Comparison of ENCODE assay signal across 13 mouse cellular contexts in genomic region chr13:95831760-95832159, GRCm38 (mm10). TPM values are rescaled to one million over a fixed set of nuclear protein-coding genes. Genes with fewer than 3 reads are reported as not detected.
DNase-seq lines count a peak whose midpoint lies in the region; ATAC-seq lines count a peak whose summit lies in the region.
"Had no signal": no experiment of that assay in that cellular context is flagged by ENCODE, and none has a peak within 500 bp of the region (broad histone marks: within the 10 kb centered on the region; RNA-seq: fewer than 3 reads in every experiment).

No protein-coding gene starts in this region.

- H3K4me3 ChIP-seq in limb, embryonic 12.5 days (replicated peaks) = no peak overlapping the region
- no peak overlapping the region for H3K4me3 ChIP-seq in limb, embryonic 10.5 days
- H3K4me3 ChIP-seq: intestine, embryonic 15.5 days; midbrain, embryonic 12.5 days had no signal

- no peaks in the 10 kb centered on the region for H3K9me3 ChIP-seq in limb, embryonic 12.5 days
- no peaks in the 10 kb centered on the region for H3K9me3 ChIP-seq in limb, embryonic 10.5 days (replicated peaks)
- H3K9me3 ChIP-seq: intestine, embryonic 15.5 days; midbrain, embryonic 12.5 days had no signal

- H3K4me1 ChIP-seq in limb, embryonic 12.5 days (replicated peaks) = peaks cover 14% of the 10 kb centered on the region
- peaks cover 8% of the 10 kb centered on the region; the same call in 1 of the 2 replicates for H3K4me1 ChIP-seq in limb, embryonic 10.5 days

- H3K27me3 ChIP-seq in limb, embryonic 12.5 days = no peaks in the 10 kb centered on the region
- H3K27me3 ChIP-seq in limb, embryonic 10.5 days (ENCODE audit: low read depth, poor library complexity, severe bottlenecking) = no peaks in the 10 kb centered on the region
- H3K27me3 ChIP-seq: intestine, embryonic 15.5 days; midbrain, embryonic 12.5 days had no signal

- H3K4me2 ChIP-seq in limb, embryonic 12.5 days = no peak overlapping the region
- H3K4me2 ChIP-seq: intestine, embryonic 15.5 days; lung, embryonic 14.5 days; midbrain, embryonic 12.5 days had no signal

- H3K9ac ChIP-seq in limb, embryonic 12.5 days (replicated peaks) = no peak overlapping the region
- H3K9ac ChIP-seq: intestine, embryonic 15.5 days; lung, embryonic 14.5 days; midbrain, embryonic 12.5 days had no signal

- DNase-seq in cerebellum, postnatal 10 days = peak; percentile 56 to 63
- no peak for DNase-seq in cerebellum, adult 11 months
- no peak for DNase-seq in limb, embryonic 10.5 days (ENCODE audit: low spot score)
- DNase-seq in fibroblast of lung, adult 2 months (ENCODE audit: low read depth) = peak; percentile 10
- DNase-seq in spleen, adult 12 weeks (ENCODE audit: low spot score) = no peak
- DNase-seq in gastrocnemius, postnatal 25 days = no peak
- DNase-seq: heart, adult 18-20 months; lung, embryonic 14.5 days; thymus, postnatal 14 days had no signal

- no peak for ATAC-seq in limb, embryonic 12.5 days (ENCODE audit: insufficient number of reproducible peaks, insufficient read depth, low FRiP score, low TSS enrichment, low read depth)
- peak; percentile 70 for ATAC-seq in megakaryocyte progenitor cell, adult 5-6 weeks (replicated peaks; ENCODE audit: poor library complexity)
- ATAC-seq: intestine, embryonic 15.5 days had no signal

- 0 out of 2 replicates have a peak, but pooled peaks cover 7% of the 10 kb centered on the region for H3K36me3 ChIP-seq in limb, embryonic 12.5 days
- H3K36me3 ChIP-seq in limb, embryonic 10.5 days = peaks cover 5% of the 10 kb centered on the region; the same call in 1 of the 2 replicates
- H3K36me3 ChIP-seq: intestine, embryonic 15.5 days had no signal

- peak overlapping the region; percentile 72; the same call in 1 of the 2 replicates for H3K27ac ChIP-seq in limb, embryonic 12.5 days
- no peak overlapping the region for H3K27ac ChIP-seq in limb, embryonic 10.5 days
- H3K27ac ChIP-seq: intestine, embryonic 15.5 days; midbrain, embryonic 12.5 days had no signal

RNA-seq across cellular contexts. Expression of gene Iqgap2, which starts 60.0 kb away (rescaled TPM):
- 12.1 and 12.9 TPM in 2 replicates for polyA plus RNA-seq in limb, embryonic 12.5 days (2016; fragmentation: Nextera tagmentation; extraction: Ambion mirVana)
- 7.1 and 9.7 TPM in 2 replicates for polyA plus RNA-seq in limb, embryonic 10.5 days (2016; fragmentation: Nextera tagmentation; extraction: Ambion mirVana)
- 95.0 and 97.5 TPM in 2 replicates for total RNA-seq in megakaryocyte progenitor cell, adult 5-6 weeks (2015)
- 128 and 149 TPM in 2 replicates for total RNA-seq in megakaryocyte progenitor cell, adult 5-6 weeks (2017)
- total RNA-seq in gastrocnemius, postnatal 25 days (2021) = 1 to 10 TPM; 1.5 to 2.0 TPM

Comparison
In these comparisons a context has a peak if more than half of its experiments do, and no peak if none do; other contexts are left out.
1. DNase-seq: peak in cerebellum, postnatal 10 days (2 of 2) and fibroblast of lung, adult 2 months (single experiment); none in cerebellum, adult 11 months (single experiment), limb, embryonic 10.5 days (single experiment), spleen, adult 12 weeks (single experiment) and gastrocnemius, postnatal 25 days (single experiment).
2. RNA of gene Iqgap2, which starts 60.0 kb away (total RNA-seq): 95.0 to 149 TPM in megakaryocyte progenitor cell, adult 5-6 weeks; 1.5 to 2.0 TPM in gastrocnemius, postnatal 25 days; every median in the first group is over 10 times any median in the second.